ENCODE assay signal across 20 mouse cellular contexts in the genomic region with DNA sequence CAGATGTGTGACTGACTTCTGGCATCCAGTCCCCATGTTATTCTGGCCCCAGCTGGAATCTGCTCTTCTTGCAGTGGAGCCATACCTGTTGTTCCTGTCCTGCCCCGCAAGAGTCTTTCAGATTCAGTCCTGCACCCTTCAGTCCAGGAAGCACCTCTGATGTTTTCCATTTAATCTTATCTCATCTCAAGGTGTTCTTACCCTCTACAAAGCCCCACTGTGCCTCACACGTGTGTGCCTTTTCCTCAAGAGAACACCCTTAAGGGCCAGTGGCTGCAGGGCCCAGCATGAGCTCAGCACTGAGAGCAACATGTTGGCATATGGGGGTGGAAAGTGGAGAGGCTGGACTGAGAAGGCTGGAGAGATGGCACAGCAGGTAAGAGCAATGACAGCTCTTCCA.
A peak's percentile ranks its signal among the peaks of the same experiment; 100 is the strongest.
DNase-seq lines count a peak whose midpoint lies in the region; ATAC-seq and TF ChIP-seq lines count a peak whose summit lies in the region.
"Had no signal": no experiment of that assay in that cellular context is flagged by ENCODE, and none has a peak within 500 bp of the region (broad histone marks: within the 10 kb centered on the region; RNA-seq: fewer than 3 reads in every experiment).

No protein-coding gene starts in this region.

- H3K9ac ChIP-seq in intestine, embryonic 14.5 days (ENCODE audit: low read length), result no peak overlapping the region
- H3K9ac ChIP-seq in intestine, postnatal 0 days (ENCODE audit: low read depth, low read length), result no peak overlapping the region
- no peak overlapping the region for H3K9ac ChIP-seq in intestine, embryonic 15.5 days
- H3K9ac ChIP-seq in intestine, embryonic 16.5 days (ENCODE audit: low read depth, low read length), result no peak overlapping the region
- H3K9ac ChIP-seq: forebrain, embryonic 13.5 days; hindbrain, embryonic 12.5 days; hindbrain, embryonic 15.5 days had no signal

- no peak overlapping the region for H3K4me2 ChIP-seq in intestine, embryonic 14.5 days (ENCODE audit: low read length)
- H3K4me2 ChIP-seq in intestine, postnatal 0 days (replicated peaks; ENCODE audit: low read depth), result no peak overlapping the region
- H3K4me2 ChIP-seq in intestine, embryonic 15.5 days (replicated peaks), result no peak overlapping the region
- no peak overlapping the region for H3K4me2 ChIP-seq in intestine, embryonic 16.5 days (ENCODE audit: low read depth, low read length)
- H3K4me2 ChIP-seq: forebrain, embryonic 13.5 days; heart, embryonic 11.5 days; hindbrain, embryonic 12.5 days; hindbrain, embryonic 15.5 days had no signal

- no peak overlapping the region for H3K4me3 ChIP-seq in intestine, embryonic 14.5 days (ENCODE audit: low read depth, low read length)
- no peak overlapping the region for H3K4me3 ChIP-seq in intestine, postnatal 0 days (ENCODE audit: low read depth, low read length)
- no peak overlapping the region for H3K4me3 ChIP-seq in layer of hippocampus, adult 2 months
- H3K4me3 ChIP-seq in intestine, embryonic 15.5 days (replicated peaks), result no peak overlapping the region
- H3K4me3 ChIP-seq in intestine, embryonic 16.5 days (ENCODE audit: low read length), result no peak overlapping the region
- H3K4me3 ChIP-seq: forebrain, embryonic 10.5 days; forebrain, embryonic 13.5 days; heart, adult 2 months; hindbrain, embryonic 12.5 days; hindbrain, embryonic 15.5 days had no signal

- no peaks in the 10 kb centered on the region for H3K27me3 ChIP-seq in intestine, embryonic 14.5 days (replicated peaks; ENCODE audit: control insufficient read depth, insufficient read depth, low read length)
- no peaks in the 10 kb centered on the region for H3K27me3 ChIP-seq in intestine, postnatal 0 days (replicated peaks; ENCODE audit: control insufficient read depth, insufficient read depth, low read length)
- no peaks in the 10 kb centered on the region for H3K27me3 ChIP-seq in intestine, embryonic 15.5 days (replicated peaks)
- no peaks in the 10 kb centered on the region for H3K27me3 ChIP-seq in intestine, embryonic 16.5 days (replicated peaks; ENCODE audit: control insufficient read depth, insufficient read depth, low read length)
- H3K27me3 ChIP-seq: forebrain, embryonic 13.5 days; hindbrain, embryonic 12.5 days; hindbrain, embryonic 15.5 days had no signal

- 57% methylated on average over 2 of the region's 2 CpGs for WGBS in intestine, embryonic 14.5 days
- 34% methylated on average over 2 of the region's 2 CpGs for WGBS in intestine, postnatal 0 days
- WGBS in intestine, embryonic 15.5 days, result 50% methylated on average over 2 of the region's 2 CpGs
- 52% methylated on average over 2 of the region's 2 CpGs for WGBS in intestine, embryonic 16.5 days

- no peaks in the 10 kb centered on the region for H3K36me3 ChIP-seq in intestine, embryonic 14.5 days (ENCODE audit: control insufficient read depth, insufficient read depth, low read length)
- H3K36me3 ChIP-seq in intestine, postnatal 0 days (ENCODE audit: control insufficient read depth, insufficient read depth), result no peaks in the 10 kb centered on the region
- no peaks in the 10 kb centered on the region for H3K36me3 ChIP-seq in intestine, embryonic 15.5 days
- no peaks in the 10 kb centered on the region for H3K36me3 ChIP-seq in intestine, embryonic 16.5 days (ENCODE audit: control insufficient read depth, insufficient read depth, low read length)
- H3K36me3 ChIP-seq: forebrain, embryonic 10.5 days; hindbrain, embryonic 12.5 days; hindbrain, embryonic 15.5 days had no signal

- H3K9me3 ChIP-seq in intestine, embryonic 14.5 days (ENCODE audit: control insufficient read depth, low read length), result no peaks in the 10 kb centered on the region
- H3K9me3 ChIP-seq in intestine, postnatal 0 days (ENCODE audit: control insufficient read depth), result no peaks in the 10 kb centered on the region
- H3K9me3 ChIP-seq in intestine, embryonic 15.5 days, result no peaks in the 10 kb centered on the region
- H3K9me3 ChIP-seq in intestine, embryonic 16.5 days (ENCODE audit: control insufficient read depth, low read length), result no peaks in the 10 kb centered on the region
- H3K9me3 ChIP-seq: forebrain, embryonic 10.5 days; forebrain, embryonic 13.5 days; hindbrain, embryonic 12.5 days; hindbrain, embryonic 15.5 days had no signal

- no peak overlapping the region for H3K27ac ChIP-seq in intestine, embryonic 14.5 days (ENCODE audit: low read depth)
- H3K27ac ChIP-seq in intestine, postnatal 0 days (ENCODE audit: low read depth, low read length), result no peak overlapping the region
- H3K27ac ChIP-seq in layer of hippocampus, adult 2 months, result peak overlapping the region; percentile 63
- H3K27ac ChIP-seq in intestine, embryonic 15.5 days, result no peak overlapping the region
- H3K27ac ChIP-seq in intestine, embryonic 16.5 days (ENCODE audit: low read length), result no peak overlapping the region
- H3K27ac ChIP-seq: forebrain, embryonic 10.5 days; forebrain, embryonic 13.5 days; heart, adult 2 months; hindbrain, embryonic 12.5 days; hindbrain, embryonic 15.5 days had no signal

- DNase-seq in intestine, embryonic 14.5 days (ENCODE audit: low spot score), result peak; percentile 45
- DNase-seq in layer of hippocampus, adult 2 months (ENCODE audit: low spot score in 2 of 2), result no peak
- DNase-seq in layer of hippocampus, postnatal 36 days, result no peak
- DNase-seq: adrenal gland, postnatal 10 days; adrenal gland, postnatal 36 days; cerebellum, adult 18-20 months; cerebellum, adult 9-10 months; cerebellum, postnatal 14 days; gastrocnemius, postnatal 25 days; heart, adult 2 months had no signal

- 0 out of 2 replicates have a peak, but pooled peaks cover 6% of the 10 kb centered on the region for H3K4me1 ChIP-seq in intestine, embryonic 14.5 days (replicated peaks; ENCODE audit: control insufficient read depth, insufficient read depth, low read length)
- H3K4me1 ChIP-seq in intestine, postnatal 0 days (replicated peaks; ENCODE audit: control insufficient read depth, insufficient read depth, low read length), result no peaks in the 10 kb centered on the region
- H3K4me1 ChIP-seq in intestine, embryonic 15.5 days (replicated peaks), result peaks cover 9% of the 10 kb centered on the region
- peaks cover 7% of the 10 kb centered on the region; the same call in 1 of the 2 replicates for H3K4me1 ChIP-seq in intestine, embryonic 16.5 days (ENCODE audit: control insufficient read depth, insufficient read depth, low read length)
- H3K4me1 ChIP-seq: forebrain, embryonic 13.5 days; hindbrain, embryonic 15.5 days had no signal

- 0 out of 2 replicates have a peak, but pooled peaks have one; percentile 32 for ATAC-seq in intestine, embryonic 14.5 days (replicated peaks; ENCODE audit: low FRiP score, low TSS enrichment, low read depth)
- no peak for ATAC-seq in intestine, postnatal 0 days
- ATAC-seq in intestine, embryonic 15.5 days, result peak; percentile 44; the same call in 1 of the 2 replicates
- peak; percentile 54; the same call in 1 of the 2 replicates for ATAC-seq in intestine, embryonic 16.5 days
- ATAC-seq: CD4-positive, CD25-positive, alpha-beta regulatory T cell, adult 4 months; forebrain, embryonic 13.5 days; forebrain, embryonic 16.5 days had no signal

- TF ChIP-seq CTCF in intestine, postnatal 0 days (IDR thresholded peaks at IDR 0.05; ENCODE audit: low read depth), result no peak
- no peak for TF ChIP-seq CTCF in layer of hippocampus, adult 2 months (conservative IDR thresholded peaks at IDR 0.05)
